Mouse (Mus musculus) thymus, postnatal 36 days (tissue): Measurements from ENCODE around the gene Uty.
A peak's percentile ranks its signal among the peaks of the same experiment; 100 is the strongest.

ENCODE experiments used
- DNase-seq, 2 experiments: peaks; one replicate each; pipeline ENCODE4 v3.0.0; 2022; ENCODE audit warnings: mixed read lengths in 2 of 2

The Uty gene

DNA sequence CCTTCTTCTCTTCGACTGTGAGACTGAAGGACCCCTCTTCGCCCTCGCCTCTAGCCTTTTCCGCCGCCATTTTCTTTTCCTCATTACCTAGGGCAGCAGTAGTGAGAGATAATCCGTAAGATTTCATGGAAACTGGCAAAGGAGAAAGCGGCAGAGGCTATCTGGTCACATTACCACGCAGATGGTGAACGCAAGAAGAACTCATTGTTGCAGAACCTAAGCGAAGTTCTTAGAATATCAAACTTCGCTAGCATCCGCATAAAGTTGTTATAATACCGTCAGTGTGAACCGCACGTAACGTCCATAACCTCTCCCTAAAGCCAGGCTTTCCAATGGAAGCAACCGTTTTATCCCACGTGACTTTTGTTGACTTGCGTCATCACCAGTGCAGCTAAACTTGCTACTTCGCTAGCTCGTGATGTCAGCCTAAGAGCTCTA is at the start of gene Uty:
Gene Uty (minus strand): TSS at position 334 of the 438 bp plus-strand sequence.
- DNase-seq: peak in 1 of 2 experiments; percentile 33

DNA sequence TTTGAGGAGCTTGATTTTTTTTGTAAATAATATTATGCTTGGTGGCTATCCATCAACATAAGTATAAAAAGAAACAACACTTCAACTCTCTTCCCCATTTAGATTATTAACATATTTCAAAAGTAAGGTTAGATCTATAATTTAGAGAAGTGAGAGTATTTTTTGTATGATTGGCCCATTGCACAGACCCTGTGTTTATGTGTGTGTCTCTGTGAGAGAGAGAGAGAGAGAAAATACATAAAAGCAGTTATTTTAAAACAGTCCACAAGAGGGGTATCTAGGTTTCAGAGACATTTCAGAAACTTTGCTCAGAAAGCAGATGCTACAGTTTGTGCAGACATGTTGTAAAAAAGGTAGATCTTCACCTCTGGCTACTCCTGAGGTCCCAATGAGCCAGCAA is 48.1 kb upstream of the Uty start:
- no peak for DNase-seq

DNA sequence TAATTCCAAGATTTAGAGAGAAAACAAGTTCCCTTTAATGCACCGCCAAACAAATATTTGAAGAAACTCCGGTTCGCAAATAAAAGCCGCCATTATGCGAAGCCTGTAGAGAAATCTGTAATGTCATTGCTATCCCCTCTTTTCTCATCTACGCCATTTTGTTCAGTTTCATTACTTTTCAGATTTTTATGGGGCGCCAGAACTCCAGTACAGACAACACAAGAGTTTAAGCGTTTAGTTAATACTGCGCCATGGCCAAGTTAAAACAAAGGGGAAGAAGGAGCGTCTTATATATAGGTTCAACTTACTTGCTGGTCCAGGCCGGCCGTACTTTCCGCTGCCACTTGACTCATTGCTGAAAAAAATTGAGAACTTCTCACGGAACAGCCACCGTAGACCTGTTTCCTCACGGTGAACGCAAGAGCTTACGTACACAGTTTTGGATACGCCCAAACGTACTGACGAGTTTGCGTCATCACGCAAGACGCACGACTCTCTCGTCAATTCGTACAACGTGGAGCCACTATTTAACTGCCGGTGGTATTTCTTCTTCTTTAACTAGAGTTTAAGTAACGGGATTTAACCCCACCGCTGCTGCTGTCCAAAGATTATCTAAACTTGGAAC is 40.7 kb upstream of the Uty start, which contains the start of gene Ddx3y:
Gene Ddx3y (minus strand): TSS at position 459 of the 625 bp plus-strand sequence.
- DNase-seq: peak in 1 of 2 experiments; percentile 62

DNA sequence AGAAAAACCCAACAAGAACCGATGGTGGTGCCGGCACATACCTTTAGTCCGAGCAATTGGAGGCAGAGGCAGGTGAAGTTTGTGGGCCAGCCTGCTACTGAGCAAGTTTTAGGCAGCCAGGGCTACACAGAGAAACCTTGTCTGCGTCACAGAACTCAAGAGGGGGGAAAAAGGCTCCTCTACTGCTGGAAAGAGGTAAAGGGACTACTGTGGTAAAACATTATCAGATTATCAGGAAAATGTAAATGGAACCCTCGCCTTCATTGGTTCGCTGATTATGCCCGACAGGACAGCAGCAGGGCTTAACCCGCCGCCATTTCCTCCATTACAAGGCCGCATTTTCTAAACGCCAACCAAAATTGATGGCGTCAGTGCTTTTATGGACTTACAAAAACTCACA is 40.2 kb upstream of the Uty start:
- peak in 1 of 2 experiments; percentile 11 for DNase-seq

DNA sequence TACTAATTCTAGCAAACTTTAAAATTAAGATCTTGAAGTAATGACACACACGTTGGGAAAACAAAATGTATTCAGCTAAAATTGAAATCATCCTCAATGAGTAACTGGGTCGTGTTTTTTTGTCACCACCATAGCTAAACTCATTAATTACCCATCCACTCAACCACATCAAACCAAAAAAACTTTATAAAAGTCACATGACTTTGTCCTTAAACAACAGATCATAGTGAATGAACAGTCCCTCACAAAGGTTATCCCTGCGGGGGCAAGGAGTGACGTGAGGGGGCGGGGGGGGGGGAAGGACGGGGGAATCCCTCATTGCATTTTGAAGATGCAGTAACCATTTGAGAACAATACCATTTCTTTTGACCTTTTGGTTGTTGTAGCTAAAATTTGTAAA is 558 bp upstream of the Uty start:
- no peak for DNase-seq

DNA sequence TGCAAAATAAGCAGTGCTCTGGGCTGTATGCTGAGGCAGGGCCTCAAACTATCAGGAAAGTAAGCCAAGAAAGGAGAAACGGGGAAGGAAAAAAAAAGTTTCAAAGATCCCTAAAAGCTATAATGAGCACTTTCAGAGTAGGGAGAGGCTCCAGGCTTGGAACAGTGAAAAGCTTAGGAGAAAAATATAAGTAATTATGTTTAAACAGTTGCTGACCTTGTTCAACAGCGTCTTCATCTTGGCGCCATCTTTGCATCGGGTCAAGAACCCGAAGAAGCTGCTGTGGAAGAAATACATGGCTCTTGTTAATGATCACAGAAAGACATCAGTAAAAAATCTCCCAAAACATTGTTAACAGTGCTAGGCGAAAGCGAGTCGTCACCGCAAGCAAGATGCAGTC is 619 bp downstream of the Uty start:
- no peak for DNase-seq

DNA sequence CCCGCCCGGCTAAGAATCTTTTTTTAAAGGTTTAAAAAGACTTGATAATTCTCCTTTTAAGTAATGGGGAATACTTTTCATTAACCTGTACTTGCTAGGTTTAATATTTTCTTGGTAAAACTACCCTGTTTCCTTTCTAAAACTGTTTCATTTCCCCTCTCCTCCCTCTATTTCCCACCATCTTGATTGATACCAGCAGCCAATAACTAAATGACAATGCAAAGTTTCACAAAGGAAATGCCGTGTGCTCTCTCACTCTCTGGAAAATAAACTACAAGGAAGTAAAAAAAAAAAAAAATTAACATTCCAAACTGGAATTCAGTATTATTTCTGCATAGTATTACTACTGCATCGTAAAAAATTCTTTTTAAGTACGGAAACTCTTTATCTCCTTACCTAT is 1.1 kb downstream of the Uty start:
- DNase-seq: no peak

DNA sequence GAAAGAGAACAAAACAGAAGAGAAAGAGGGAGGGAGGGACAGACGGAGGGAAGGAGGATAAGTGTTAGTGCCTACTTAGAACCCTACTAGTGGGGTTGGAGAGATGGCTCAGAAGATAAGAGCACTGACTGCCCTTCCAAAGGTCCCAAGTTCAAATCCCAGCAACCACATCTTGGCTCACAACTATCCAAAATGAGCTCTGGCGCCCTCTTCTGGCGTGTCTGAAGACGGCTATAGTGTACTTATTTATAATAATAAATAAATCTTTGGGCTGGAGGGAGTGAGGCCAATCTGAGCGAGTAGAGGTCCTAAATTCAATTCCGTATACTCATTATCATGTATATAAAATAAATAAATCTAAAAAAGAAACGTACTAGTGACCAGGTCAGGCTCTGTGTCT is 25.6 kb downstream of the Uty start:
- peak in 1 of 2 experiments; percentile 7 for DNase-seq

DNA sequence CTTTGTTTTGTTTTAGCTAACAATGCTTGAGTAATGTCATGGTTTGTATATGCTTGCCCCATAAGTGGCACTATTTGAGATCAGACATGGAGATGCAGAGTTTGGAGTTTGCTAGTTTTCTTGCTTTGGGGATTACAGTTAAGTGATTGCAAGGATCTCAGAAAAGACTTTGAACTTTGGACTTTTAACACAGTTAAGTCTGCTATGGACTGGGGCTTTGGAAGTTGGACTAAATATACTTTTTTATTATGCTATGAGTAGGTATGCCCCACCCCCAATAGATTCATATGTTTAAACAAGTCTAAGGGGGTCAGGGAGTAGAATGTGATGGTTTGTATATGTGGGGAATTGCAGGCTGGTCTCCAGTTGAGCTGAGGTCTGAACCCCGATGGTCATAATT is 67.1 kb downstream of the Uty start:
- no peak for DNase-seq

DNA sequence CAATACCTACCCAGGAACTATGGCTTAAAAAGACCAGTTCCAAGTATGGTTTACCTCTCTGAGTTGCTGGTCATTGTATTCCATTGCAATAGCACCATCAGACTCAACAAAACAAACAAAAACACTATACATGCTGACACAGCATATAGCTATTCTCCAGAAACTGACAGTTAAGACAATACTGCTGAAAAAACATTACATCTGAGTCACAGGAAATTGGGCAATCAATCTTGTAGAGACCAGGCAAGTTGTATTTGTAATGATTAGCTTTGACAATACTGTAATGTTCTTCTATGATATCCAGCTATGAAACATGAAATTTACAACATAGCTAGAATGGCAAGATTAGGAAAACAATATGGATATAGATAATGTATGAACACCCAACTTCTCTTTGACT is 82.5 kb downstream of the Uty start:
- DNase-seq: no peak

DNA sequence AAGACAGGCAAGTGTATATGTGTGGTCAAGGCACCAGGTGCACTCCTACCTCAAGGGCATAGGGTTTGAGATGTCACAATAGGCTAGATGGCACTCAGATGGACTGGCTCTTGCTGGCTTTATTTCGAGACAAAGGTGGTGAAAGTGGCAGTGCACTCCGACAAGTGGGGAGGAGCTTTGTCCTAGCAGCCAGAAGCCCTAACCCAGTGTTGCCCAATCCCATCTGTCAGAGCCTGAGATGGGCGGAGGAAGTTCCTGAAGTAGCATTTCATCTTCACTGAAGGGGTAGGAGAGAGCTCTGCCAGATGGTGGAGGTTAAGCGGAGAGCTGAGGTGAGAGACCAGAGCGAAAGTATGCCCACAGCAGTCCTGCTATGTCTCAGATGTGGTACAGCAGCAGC is 129.4 kb downstream of the Uty start:
- no peak for DNase-seq

DNA sequence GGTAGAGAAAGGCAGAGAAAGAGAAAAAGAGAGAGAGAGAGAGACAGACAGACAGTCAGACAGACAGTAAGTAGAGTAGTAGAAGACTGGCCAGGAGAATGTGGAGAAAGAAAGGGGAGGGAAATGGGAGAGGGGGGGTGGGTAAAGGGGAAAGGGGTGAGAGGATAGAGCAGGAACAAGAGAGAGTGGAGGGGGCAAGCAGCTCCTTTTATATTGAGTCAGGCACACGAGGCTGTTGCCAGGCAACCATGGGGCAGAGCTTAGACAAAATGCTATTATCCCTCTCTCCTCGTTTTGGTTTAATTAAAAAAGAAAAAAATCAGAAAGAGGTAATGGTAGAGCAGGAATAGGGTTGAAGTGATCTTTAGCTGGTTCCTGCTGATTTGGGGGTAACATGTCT is 131.5 kb downstream of the Uty start:
- no peak for DNase-seq
